Mouse (Mus musculus): ENCODE measurements around the gene Braf. TPM values are rescaled to one million over a fixed set of nuclear protein-coding genes. Genes with fewer than 3 reads are reported as not detected.

The Braf gene
- polyA plus RNA-seq, 1 experiment from 2014 or later = 18.9 TPM

GRCm38 (mm10) chr6:39604565-39604964 lies 120.7 kb downstream of the Braf start:
- Histone ChIP-seq H3K36me3 (replicated peaks) (peaks cover 37% of the 10 kb centered on the region), H3K9me3 (no peaks in the 10 kb centered on the region), H3K4me1 (no peaks in the 10 kb centered on the region), H3K27me3 (replicated peaks; ENCODE audit: low read depth, poor library complexity, severe bottlenecking) (no peaks in the 10 kb centered on the region), H3K4me3 (no peak overlapping the region), H3K27ac (replicated peaks) (no peak overlapping the region)
- no peak for DNase-seq (ENCODE audit: low spot score)
- 92% methylated on average over 5 of the region's 5 CpGs for WGBS

- Histone ChIP-seq H3K9me3 (no peaks in the 10 kb centered on the region), H3K4me3 (no peak overlapping the region), H3K27me3 (replicated peaks; ENCODE audit: low read depth, poor library complexity, severe bottlenecking) (no peaks in the 10 kb centered on the region), H3K4me1 (no peaks in the 10 kb centered on the region), H3K27ac (replicated peaks) (no peak overlapping the region), H3K36me3 (replicated peaks) (peaks cover 61% of the 10 kb centered on the region)
- DNase-seq (ENCODE audit: low spot score) = no peak
- 88% methylated on average over 3 of the region's 3 CpGs for WGBS
Measured at GRCm38 (mm10) chr6:39601828-39602227, 123.4 kb downstream of the Braf start.

- Histone ChIP-seq H3K27ac (replicated peaks) (no peak overlapping the region), H3K4me3 (no peak overlapping the region), H3K27me3 (replicated peaks; ENCODE audit: low read depth, poor library complexity, severe bottlenecking) (no peaks in the 10 kb centered on the region), H3K4me1 (no peaks in the 10 kb centered on the region), H3K9me3 (no peaks in the 10 kb centered on the region), H3K36me3 (replicated peaks) (peaks cover 68% of the 10 kb centered on the region)
- no peak for DNase-seq (ENCODE audit: low spot score)
- WGBS = 94% methylated on average over 3 of the region's 3 CpGs
Measured at GRCm38 (mm10) chr6:39600851-39601250, 124.4 kb downstream of the Braf start.

GRCm38 (mm10) chr6:39592401-39593214 lies 132.7 kb downstream of the Braf start, which contains the start of gene Ndufb2:
Gene Ndufb2 (plus strand): TSS chr6:39592574.
- Histone ChIP-seq H3K4me1 (peaks cover 14% of the 10 kb centered on the region), H3K4me3 (peak within 1 kb of the TSS; percentile 88), H3K9me3 (no peaks in the 10 kb centered on the region), H3K27me3 (replicated peaks; ENCODE audit: low read depth, poor library complexity, severe bottlenecking) (no peaks in the 10 kb centered on the region), H3K27ac (replicated peaks) (peak within 1 kb of the TSS; percentile 95), H3K36me3 (replicated peaks) (peaks cover 40% of the 10 kb centered on the region)
- peak; percentile 96 for DNase-seq (ENCODE audit: low spot score)
- WGBS = under 1% methylated on average over 56 of the region's 56 CpGs

- H3K4me3 ChIP-seq = peak overlapping the region; percentile 88
- no peak overlapping the region for H3K27ac ChIP-seq (replicated peaks)
- no peaks in the 10 kb centered on the region for H3K27me3 ChIP-seq (replicated peaks; ENCODE audit: low read depth, poor library complexity, severe bottlenecking)
- H3K36me3 ChIP-seq (replicated peaks) = peaks cover 40% of the 10 kb centered on the region
- H3K9me3 ChIP-seq = no peaks in the 10 kb centered on the region
- WGBS = 90% methylated on average over 4 of the region's 4 CpGs
- peaks cover 14% of the 10 kb centered on the region for H3K4me1 ChIP-seq
- no peak for DNase-seq (ENCODE audit: low spot score)
Measured at GRCm38 (mm10) chr6:39591481-39591880, 133.8 kb downstream of the Braf start.

- H3K4me1 ChIP-seq = no peaks in the 10 kb centered on the region
- H3K27ac ChIP-seq (replicated peaks) = no peak within 1 kb of the TSS
- DNase-seq (ENCODE audit: low spot score) = no peak
- no peak within 1 kb of the TSS for H3K4me3 ChIP-seq
- no peaks in the 10 kb centered on the region for H3K27me3 ChIP-seq (replicated peaks; ENCODE audit: low read depth, poor library complexity, severe bottlenecking)
- 92% methylated on average over 6 of the region's 6 CpGs for WGBS
- peaks cover 78% of the 10 kb centered on the region for H3K36me3 ChIP-seq (replicated peaks)
- H3K9me3 ChIP-seq = no peaks in the 10 kb centered on the region
Measured at GRCm38 (mm10) chr6:39585517-39585916, 139.7 kb downstream of the Braf start, which contains the start of gene Gm42420. Gene Gm42420 (plus strand): TSS chr6:39585753.

GRCm38 (mm10) chr6:39581087-39581784 lies 144.0 kb downstream of the Braf start:
- WGBS = 81% methylated on average over 7 of the region's 7 CpGs
- Histone ChIP-seq H3K9me3 (no peaks in the 10 kb centered on the region), H3K27me3 (replicated peaks; ENCODE audit: low read depth, poor library complexity, severe bottlenecking) (no peaks in the 10 kb centered on the region), H3K4me1 (no peaks in the 10 kb centered on the region), H3K36me3 (replicated peaks) (peaks cover 73% of the 10 kb centered on the region), H3K4me3 (no peak overlapping the region), H3K27ac (replicated peaks) (no peak overlapping the region)
- no peak for DNase-seq (ENCODE audit: low spot score)

GRCm38 (mm10) chr6:39580558-39580957 lies 144.7 kb downstream of the Braf start:
- H3K9me3 ChIP-seq = no peaks in the 10 kb centered on the region
- H3K4me1 ChIP-seq = no peaks in the 10 kb centered on the region
- H3K27me3 ChIP-seq (replicated peaks; ENCODE audit: low read depth, poor library complexity, severe bottlenecking) = no peaks in the 10 kb centered on the region
- DNase-seq (ENCODE audit: low spot score) = no peak
- no peak overlapping the region for H3K27ac ChIP-seq (replicated peaks)
- H3K36me3 ChIP-seq (replicated peaks) = peaks cover 66% of the 10 kb centered on the region
- no peak overlapping the region for H3K4me3 ChIP-seq
- WGBS = 69% methylated on average over 2 of the region's 2 CpGs

- H3K27ac ChIP-seq (replicated peaks) = no peak overlapping the region
- no peak overlapping the region for H3K4me3 ChIP-seq
- H3K27me3 ChIP-seq (replicated peaks; ENCODE audit: low read depth, poor library complexity, severe bottlenecking) = no peaks in the 10 kb centered on the region
- WGBS = 90% methylated on average over 7 of the region's 7 CpGs
- peaks cover 61% of the 10 kb centered on the region for H3K36me3 ChIP-seq (replicated peaks)
- DNase-seq (ENCODE audit: low spot score) = no peak
- no peaks in the 10 kb centered on the region for H3K9me3 ChIP-seq
- peaks cover 7% of the 10 kb centered on the region for H3K4me1 ChIP-seq
Measured at GRCm38 (mm10) chr6:39579552-39579951, 145.7 kb downstream of the Braf start.

- 69% methylated on average over 7 of the region's 7 CpGs for WGBS
- peaks cover 7% of the 10 kb centered on the region; the same call in 1 of the 2 replicates for H3K27me3 ChIP-seq (replicated peaks; ENCODE audit: low read depth, poor library complexity, severe bottlenecking)
- peaks cover 25% of the 10 kb centered on the region for H3K36me3 ChIP-seq (replicated peaks)
- H3K27ac ChIP-seq (replicated peaks) = peak overlapping the region; percentile 91
- peak overlapping the region; percentile 88 for H3K4me3 ChIP-seq
- DNase-seq (ENCODE audit: low spot score) = no peak
- peaks cover 17% of the 10 kb centered on the region for H3K4me1 ChIP-seq
- H3K9me3 ChIP-seq = no peaks in the 10 kb centered on the region
Measured at GRCm38 (mm10) chr6:39574951-39575350, 150.3 kb downstream of the Braf start.

GRCm38 (mm10) chr6:39574555-39574869 lies 150.8 kb downstream of the Braf start:
- peaks cover 7% of the 10 kb centered on the region; the same call in 1 of the 2 replicates for H3K27me3 ChIP-seq (replicated peaks; ENCODE audit: low read depth, poor library complexity, severe bottlenecking)
- H3K4me3 ChIP-seq = peak overlapping the region; percentile 88
- WGBS = 25% methylated on average over 10 of the region's 10 CpGs
- peaks cover 17% of the 10 kb centered on the region for H3K4me1 ChIP-seq
- no peaks in the 10 kb centered on the region for H3K9me3 ChIP-seq
- no peak for DNase-seq (ENCODE audit: low spot score)
- H3K36me3 ChIP-seq (replicated peaks) = peaks cover 20% of the 10 kb centered on the region
- H3K27ac ChIP-seq (replicated peaks) = peak overlapping the region; percentile 91

GRCm38 (mm10) chr6:39573791-39574554 lies 151.3 kb downstream of the Braf start, which contains the start of gene Adck2:
Gene Adck2 (plus strand): TSS chr6:39573873.
- H3K27ac ChIP-seq (replicated peaks) = peak within 1 kb of the TSS; percentile 91
- H3K9me3 ChIP-seq = no peaks in the 10 kb centered on the region
- peak within 1 kb of the TSS; percentile 88 for H3K4me3 ChIP-seq
- peaks cover 7% of the 10 kb centered on the region; the same call in 1 of the 2 replicates for H3K27me3 ChIP-seq (replicated peaks; ENCODE audit: low read depth, poor library complexity, severe bottlenecking)
- WGBS = under 1% methylated on average over 49 of the region's 49 CpGs
- H3K36me3 ChIP-seq (replicated peaks) = peaks cover 15% of the 10 kb centered on the region
- DNase-seq (ENCODE audit: low spot score) = peak; percentile 88
- peaks cover 17% of the 10 kb centered on the region for H3K4me1 ChIP-seq
